Mouse (Mus musculus): ENCODE results near the gene Vmn1r232. TPM values are rescaled to one million over a fixed set of nuclear protein-coding genes. Genes with fewer than 3 reads are reported as not detected.

The Vmn1r232 gene
- polyA plus RNA-seq, 1 experiment from 2014 or later: not detected

Other genes starting within 250 kb of the Vmn1r232 start
- not detected in 2 replicates for gene Vmn1r226, start 236.9 kb downstream of the Vmn1r232 start, polyA plus RNA-seq (2015; fragmentation: Nextera tagmentation; extraction: Ambion mirVana)
- gene Vmn1r227, start 189.9 kb downstream of the Vmn1r232 start, polyA plus RNA-seq (2015; fragmentation: Nextera tagmentation; extraction: Ambion mirVana): not detected in 2 replicates
- 0.05 TPM in 1 of 2 replicates, not detected in the other for gene Vmn1r228, start 133.6 kb downstream of the Vmn1r232 start, polyA plus RNA-seq (2015; fragmentation: Nextera tagmentation; extraction: Ambion mirVana)
- gene Vmn1r229, start 108.2 kb downstream of the Vmn1r232 start, polyA plus RNA-seq (2015; fragmentation: Nextera tagmentation; extraction: Ambion mirVana): not detected in 2 replicates
- gene Vmn1r230, start 79.3 kb downstream of the Vmn1r232 start, polyA plus RNA-seq (2015; fragmentation: Nextera tagmentation; extraction: Ambion mirVana): 0.24 TPM in 1 of 2 replicates, not detected in the other
- not detected in 2 replicates for gene Vmn1r231, start 14.6 kb downstream of the Vmn1r232 start, polyA plus RNA-seq (2015; fragmentation: Nextera tagmentation; extraction: Ambion mirVana)
- gene Ppp2r1a, start 25.6 kb upstream of the Vmn1r232 start, polyA plus RNA-seq (2015; fragmentation: Nextera tagmentation; extraction: Ambion mirVana): 357 and 369 TPM in 2 replicates
- not detected in 2 replicates for gene Vmn1r233, start 76.8 kb upstream of the Vmn1r232 start, polyA plus RNA-seq (2015; fragmentation: Nextera tagmentation; extraction: Ambion mirVana)
- 15.8 and 17.0 TPM in 2 replicates for gene Zfp160, start 89.2 kb upstream of the Vmn1r232 start, polyA plus RNA-seq (2015; fragmentation: Nextera tagmentation; extraction: Ambion mirVana)

Data from embryonic facial prominence, embryonic 15.5 days (tissue).